Mouse (Mus musculus): Measurements from ENCODE around the gene Kirrel3. TPM values are rescaled to one million over a fixed set of nuclear protein-coding genes. Genes with fewer than 3 reads are reported as not detected.

Gene Kirrel3
- not detected in 2 replicates for polyA plus RNA-seq (2012; ENCODE audit: insufficient read depth, low replicate concordance)

GRCm38 (mm10) chr9:34485759-34486431 is at the start of gene Kirrel3:
TSS of gene Kirrel3 (plus strand) at chr9:34485894.
- Histone ChIP-seq H3K4me1 (peaks cover 21% of the 10 kb centered on the region), H3K9me3 (no peaks in the 10 kb centered on the region; the same call in 1 of the 2 replicates), H3K4me3 (replicated peaks) (peak within 1 kb of the TSS; percentile 62), H3K36me3 (replicated peaks; ENCODE audit: low read length) (no peaks in the 10 kb centered on the region), H3K27me3 (replicated peaks) (peaks cover 66% of the 10 kb centered on the region)
- TF ChIP-seq FLI1 (IDR thresholded peaks at IDR 0.05; ENCODE audit: low read length) = no peak

GRCm38 (mm10) chr9:34440721-34441120 is 45.0 kb upstream of the Kirrel3 start:
- no peaks in the 10 kb centered on the region for H3K27me3 ChIP-seq (replicated peaks)
- no peak overlapping the region for H3K4me3 ChIP-seq (replicated peaks)
- H3K4me1 ChIP-seq = no peaks in the 10 kb centered on the region
- no peaks in the 10 kb centered on the region for H3K36me3 ChIP-seq (replicated peaks; ENCODE audit: low read length)
- no peak for TF ChIP-seq FLI1 (IDR thresholded peaks at IDR 0.05; ENCODE audit: low read length)
- TF ChIP-seq GATA1 (IDR thresholded peaks at IDR 0.05; ENCODE audit: borderline replicate concordance, low read length) = no peak
- no peaks in the 10 kb centered on the region for H3K9me3 ChIP-seq

GRCm38 (mm10) chr9:34443950-34444349 is 41.7 kb upstream of the Kirrel3 start:
- Histone ChIP-seq H3K4me3 (replicated peaks) (no peak overlapping the region), H3K4me1 (no peaks in the 10 kb centered on the region), H3K27me3 (replicated peaks) (no peaks in the 10 kb centered on the region), H3K36me3 (replicated peaks; ENCODE audit: low read length) (no peaks in the 10 kb centered on the region), H3K9me3 (0 out of 2 replicates have a peak, but pooled peaks cover 3% of the 10 kb centered on the region)
- TF ChIP-seq FLI1 (IDR thresholded peaks at IDR 0.05; ENCODE audit: low read length) (no peak), GATA1 (IDR thresholded peaks at IDR 0.05; ENCODE audit: borderline replicate concordance, low read length) (no peak)

GRCm38 (mm10) chr9:34446497-34447350 is 39.0 kb upstream of the Kirrel3 start:
- no peak overlapping the region for H3K4me3 ChIP-seq (replicated peaks)
- H3K27me3 ChIP-seq (replicated peaks) = no peaks in the 10 kb centered on the region
- H3K9me3 ChIP-seq = 0 out of 2 replicates have a peak, but pooled peaks cover 6% of the 10 kb centered on the region
- TF ChIP-seq GATA1 (IDR thresholded peaks at IDR 0.05; ENCODE audit: borderline replicate concordance, low read length) (no peak), FLI1 (IDR thresholded peaks at IDR 0.05; ENCODE audit: low read length) (no peak)
- H3K36me3 ChIP-seq (replicated peaks; ENCODE audit: low read length) = no peaks in the 10 kb centered on the region
- no peaks in the 10 kb centered on the region for H3K4me1 ChIP-seq

GRCm38 (mm10) chr9:34447736-34448135 is 38.0 kb upstream of the Kirrel3 start:
- Histone ChIP-seq H3K4me3 (replicated peaks) (no peak overlapping the region), H3K9me3 (0 out of 2 replicates have a peak, but pooled peaks cover 6% of the 10 kb centered on the region), H3K36me3 (replicated peaks; ENCODE audit: low read length) (no peaks in the 10 kb centered on the region), H3K27me3 (replicated peaks) (no peaks in the 10 kb centered on the region), H3K4me1 (no peaks in the 10 kb centered on the region)
- TF ChIP-seq FLI1 (IDR thresholded peaks at IDR 0.05; ENCODE audit: low read length) (no peak), GATA1 (IDR thresholded peaks at IDR 0.05; ENCODE audit: borderline replicate concordance, low read length) (no peak)

GRCm38 (mm10) chr9:34448467-34448866 is 37.2 kb upstream of the Kirrel3 start:
- H3K4me1 ChIP-seq = no peaks in the 10 kb centered on the region
- no peak overlapping the region for H3K4me3 ChIP-seq (replicated peaks)
- no peaks in the 10 kb centered on the region for H3K36me3 ChIP-seq (replicated peaks; ENCODE audit: low read length)
- H3K27me3 ChIP-seq (replicated peaks) = no peaks in the 10 kb centered on the region
- TF ChIP-seq FLI1 (IDR thresholded peaks at IDR 0.05; ENCODE audit: low read length) = no peak
- no peak for TF ChIP-seq GATA1 (IDR thresholded peaks at IDR 0.05; ENCODE audit: borderline replicate concordance, low read length)
- H3K9me3 ChIP-seq = 0 out of 2 replicates have a peak, but pooled peaks cover 6% of the 10 kb centered on the region

- TF ChIP-seq FLI1 (IDR thresholded peaks at IDR 0.05; ENCODE audit: low read length) = no peak
- TF ChIP-seq GATA1 (IDR thresholded peaks at IDR 0.05; ENCODE audit: borderline replicate concordance, low read length) = no peak
- Histone ChIP-seq H3K27me3 (replicated peaks) (no peaks in the 10 kb centered on the region), H3K9me3 (no peaks in the 10 kb centered on the region), H3K4me3 (replicated peaks) (no peak overlapping the region), H3K4me1 (no peaks in the 10 kb centered on the region), H3K36me3 (replicated peaks; ENCODE audit: low read length) (no peaks in the 10 kb centered on the region)
Measured at GRCm38 (mm10) chr9:34458189-34458588, 27.5 kb upstream of the Kirrel3 start.

- H3K4me3 ChIP-seq (replicated peaks) = no peak overlapping the region
- TF ChIP-seq GATA1 (IDR thresholded peaks at IDR 0.05; ENCODE audit: borderline replicate concordance, low read length) (no peak), FLI1 (IDR thresholded peaks at IDR 0.05; ENCODE audit: low read length) (no peak)
- H3K4me1 ChIP-seq = no peaks in the 10 kb centered on the region
- H3K27me3 ChIP-seq (replicated peaks) = no peaks in the 10 kb centered on the region
- no peaks in the 10 kb centered on the region for H3K36me3 ChIP-seq (replicated peaks; ENCODE audit: low read length)
- H3K9me3 ChIP-seq = no peaks in the 10 kb centered on the region
Measured at GRCm38 (mm10) chr9:34459968-34460367, 25.7 kb upstream of the Kirrel3 start.

GRCm38 (mm10) chr9:34463666-34464065 is 22.0 kb upstream of the Kirrel3 start:
- no peaks in the 10 kb centered on the region for H3K27me3 ChIP-seq (replicated peaks)
- no peaks in the 10 kb centered on the region for H3K9me3 ChIP-seq

GRCm38 (mm10) chr9:34466058-34466457 is 19.6 kb upstream of the Kirrel3 start:
- Histone ChIP-seq H3K36me3 (replicated peaks; ENCODE audit: low read length) (no peaks in the 10 kb centered on the region), H3K4me1 (no peaks in the 10 kb centered on the region), H3K4me3 (replicated peaks) (no peak overlapping the region), H3K9me3 (no peaks in the 10 kb centered on the region; the same call in 1 of the 2 replicates), H3K27me3 (replicated peaks) (no peaks in the 10 kb centered on the region)
- TF ChIP-seq FLI1 (IDR thresholded peaks at IDR 0.05; ENCODE audit: low read length) (no peak), GATA1 (IDR thresholded peaks at IDR 0.05; ENCODE audit: borderline replicate concordance, low read length) (no peak)

More at GRCm38 (mm10) chr9:34463666-34464065, 22.0 kb upstream of the Kirrel3 start:
- Histone ChIP-seq H3K4me1 (no peaks in the 10 kb centered on the region), H3K4me3 (replicated peaks) (no peak overlapping the region), H3K36me3 (replicated peaks; ENCODE audit: low read length) (no peaks in the 10 kb centered on the region)
- TF ChIP-seq GATA1 (IDR thresholded peaks at IDR 0.05; ENCODE audit: borderline replicate concordance, low read length) = no peak
- no peak for TF ChIP-seq FLI1 (IDR thresholded peaks at IDR 0.05; ENCODE audit: low read length)

Measured in megakaryocyte, embryonic 14.5 days (primary cell).